Mouse (Mus musculus) erythroblast, embryonic 14.5 days (primary cell): Measurements from ENCODE around the gene Rnps1.

Source experiments
- GATA1 ChIP-seq: IDR thresholded peaks from 2 replicates; pipeline ENCODE4 v1.6.1; 2012; ENCODE audit warnings: low read length, inconsistent platforms, mixed read lengths
- TAL1 ChIP-seq: IDR thresholded peaks from 3 replicates; pipeline ENCODE4 v1.6.1; 2012; ENCODE audit warnings: low read length, inconsistent platforms, mixed read lengths

DNA sequence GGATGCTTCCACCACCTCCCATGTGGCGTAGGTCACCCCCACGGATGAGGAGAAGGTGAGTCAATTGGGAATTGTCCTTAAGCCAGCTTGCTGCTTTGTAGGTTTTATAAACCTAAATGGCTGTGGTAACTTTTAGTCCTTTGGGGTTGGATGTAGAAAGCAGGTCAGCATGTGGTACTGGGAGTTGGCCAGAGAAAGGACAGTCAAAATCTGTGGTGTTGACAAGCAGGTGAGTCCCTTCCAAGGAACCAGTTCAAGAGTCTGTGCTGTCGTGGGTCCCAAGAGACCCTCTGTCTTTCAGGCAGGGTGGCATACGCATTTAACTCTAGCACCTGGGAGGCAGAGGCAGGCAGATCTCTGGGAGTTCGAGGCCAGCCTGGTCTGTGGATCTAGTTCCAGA lies 10.1 kb downstream of the Rnps1 start:
- TF ChIP-seq GATA1: no peak
- TF ChIP-seq TAL1: no peak
